Mouse (Mus musculus): ENCODE data around the gene Tomm6.

DNA sequence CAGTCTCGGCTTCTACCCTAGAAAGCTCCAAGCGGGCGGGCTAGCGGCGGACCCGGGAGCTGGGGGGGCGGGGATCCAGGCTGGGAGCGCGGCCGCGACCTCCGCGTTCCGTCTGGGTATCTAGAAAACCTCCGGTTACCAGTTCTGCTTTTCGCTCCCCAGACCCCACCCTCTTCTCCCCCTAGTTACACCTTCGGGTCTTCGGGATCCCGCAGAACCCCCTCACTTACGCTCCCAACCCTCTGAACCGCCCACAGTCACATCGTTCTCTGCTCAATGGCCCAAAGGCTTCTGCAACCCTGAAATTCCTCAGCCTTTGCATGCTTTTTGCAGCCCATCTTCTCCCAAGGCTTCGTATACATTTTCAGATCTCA lies 7.1 kb upstream of the Tomm6 start:
- no peak for TF ChIP-seq CTCF (IDR thresholded peaks at IDR 0.05; ENCODE audit: low read depth, low read length)
- no peak for TF ChIP-seq POLR2A (IDR thresholded peaks at IDR 0.05; ENCODE audit: insufficient read depth, low read length)
- TF ChIP-seq EP300 (IDR thresholded peaks at IDR 0.05; ENCODE audit: insufficient read depth, low read depth, low read length): no peak

Measured in ES-Bruce4 (cell line).